Mouse (Mus musculus) bone marrow, adult 2 months (tissue): ENCODE results near the gene Klra1. TPM values are rescaled to one million over a fixed set of nuclear protein-coding genes. Genes with fewer than 3 reads are reported as not detected.
"Not testable (repeated sequence)": the region's sequence is repeated elsewhere in the genome, so short reads cannot be mapped to it uniquely, and the experiment has no call there.

Experiments used
- H3K27ac ChIP-seq: fragments of 200-500 bp; 2 replicates; pipeline ENCODE4 v1.5.1; 2012; ENCODE audit warnings: low read depth, mild to moderate bottlenecking, control low read depth, inconsistent platforms, low read length; ENCODE audit not compliant: control insufficient read depth, poor library complexity, insufficient read depth
- H3K4me1 ChIP-seq: fragments of 200-500 bp; 2 replicates; pipeline ENCODE4 v1.6.1; 2011; ENCODE audit warnings: low read length; ENCODE audit not compliant: control insufficient read depth, insufficient read depth
- H3K4me3 ChIP-seq: fragments of 200-500 bp; replicated peaks from 2 replicates; pipeline ENCODE3; 2011; ENCODE audit warnings: mild to moderate bottlenecking, low read depth, low read length, control low read depth; ENCODE audit not compliant: control insufficient read depth
- CTCF ChIP-seq: fragments of 200-500 bp; IDR thresholded peaks from 2 replicates; pipeline ENCODE4 v1.5.1; 2011; ENCODE audit warnings: low read length, control low read depth; ENCODE audit not compliant: control insufficient read depth, insufficient read depth
- POLR2A ChIP-seq: fragments of 200-500 bp; IDR thresholded peaks from 2 replicates; pipeline ENCODE4 v1.6.1; 2011; ENCODE audit warnings: low read depth, mild to moderate bottlenecking, control low read depth, low read length, borderline replicate concordance; ENCODE audit not compliant: control insufficient read depth
- WGBS: fragments of 180-500 bp; shearing (Covaris S2); methylation state at CpG from one replicate; pipeline ENCODE4 v1.1.7; 2018; 5-methylcytosine and 5-hydroxymethylcytosine counted together
- polyA plus RNA-seq: library from polyadenylated mRNA; stranded (reverse); fragments of >200 nt; gene quantifications from 2 replicates; pipeline ENCODE4 v1.2.4, GENCODE M21; 2011; ENCODE audit warnings: low replicate concordance; ENCODE audit not compliant: missing spikeins, insufficient read depth, insufficient read length

The Klra1 gene
- 0.65 and 3.3 TPM in 2 replicates for polyA plus RNA-seq

DNA sequence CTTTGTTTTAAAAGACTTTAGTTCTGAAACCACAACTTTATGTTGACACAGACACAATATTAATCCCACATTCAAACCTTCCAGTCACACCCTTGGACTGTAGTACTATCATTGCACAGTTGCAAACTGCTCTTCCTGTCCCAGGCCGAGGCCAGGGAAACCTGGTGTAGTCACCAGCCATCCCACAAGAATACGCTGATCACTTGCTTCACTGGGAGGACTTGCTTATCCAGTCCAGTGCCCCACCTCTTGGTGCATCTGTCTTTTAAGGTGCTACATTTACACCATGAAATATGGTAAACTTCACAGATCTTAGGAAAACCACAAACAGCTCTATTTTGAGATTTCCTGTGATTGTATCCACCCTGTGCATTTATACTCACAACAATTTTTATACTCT, at the start of gene Klra1:
TSS of gene Klra1 (minus strand) at position 125 of the 400 bp plus-strand sequence.
- 31% methylated on average over 2 of the region's 2 CpGs for WGBS
- TF ChIP-seq CTCF (no peak), POLR2A (no peak)
- no peak within 1 kb of the TSS for H3K27ac ChIP-seq
- H3K4me3 ChIP-seq, result no peak within 1 kb of the TSS
- H3K4me1 ChIP-seq, result no peaks in the 10 kb centered on the region

DNA sequence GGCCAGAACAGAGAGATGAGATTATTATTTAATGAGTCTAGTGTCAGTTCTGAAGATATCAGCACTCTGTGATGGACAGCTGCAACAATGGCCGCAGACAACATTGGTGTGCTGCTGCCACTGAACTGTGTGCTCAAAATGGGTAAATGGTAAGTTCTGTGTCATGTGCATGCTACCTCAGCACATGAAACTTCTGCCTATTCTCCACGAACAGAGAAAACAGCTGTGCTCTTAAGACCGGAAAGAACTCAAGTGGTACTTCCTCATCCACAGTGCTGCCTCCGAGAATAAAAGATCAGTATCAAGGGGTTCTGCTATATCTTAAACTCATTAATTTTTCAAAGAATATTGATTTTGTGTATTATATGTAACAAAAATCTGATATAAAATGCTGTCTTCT, 42.8 kb upstream of the Klra1 start:
- TF ChIP-seq CTCF, result no peak
- TF ChIP-seq POLR2A, result no peak
- H3K4me1 ChIP-seq, result no peaks in the 10 kb centered on the region
- H3K4me3 ChIP-seq, result no peak overlapping the region
- no peak overlapping the region for H3K27ac ChIP-seq
- WGBS, result 9% methylated on average over 4 of the region's 4 CpGs

DNA sequence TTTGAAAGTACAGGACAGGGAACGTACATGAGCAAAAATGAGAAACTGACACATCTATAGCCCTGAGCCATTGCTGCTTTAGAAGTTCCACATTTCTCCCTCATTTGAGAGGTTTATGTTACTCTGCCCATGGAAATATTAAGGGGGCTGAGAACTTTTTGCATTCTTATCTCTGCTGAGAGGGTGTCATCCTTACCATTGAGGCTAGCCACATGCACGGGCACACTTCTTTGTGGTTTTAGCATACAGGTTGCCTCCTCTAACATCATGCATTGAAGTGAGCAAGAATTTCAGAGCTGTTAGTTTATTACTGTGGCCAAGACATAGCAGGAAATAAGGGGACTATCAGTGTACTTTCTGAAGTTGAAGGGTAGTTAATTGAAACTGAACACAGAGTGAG, 32.5 kb upstream of the Klra1 start:
- no peaks in the 10 kb centered on the region for H3K4me1 ChIP-seq
- H3K4me3 ChIP-seq, result no peak overlapping the region
- no peak overlapping the region for H3K27ac ChIP-seq
- 36% methylated on average over 2 of the region's 2 CpGs for WGBS
- TF ChIP-seq POLR2A (no peak), CTCF (no peak)

DNA sequence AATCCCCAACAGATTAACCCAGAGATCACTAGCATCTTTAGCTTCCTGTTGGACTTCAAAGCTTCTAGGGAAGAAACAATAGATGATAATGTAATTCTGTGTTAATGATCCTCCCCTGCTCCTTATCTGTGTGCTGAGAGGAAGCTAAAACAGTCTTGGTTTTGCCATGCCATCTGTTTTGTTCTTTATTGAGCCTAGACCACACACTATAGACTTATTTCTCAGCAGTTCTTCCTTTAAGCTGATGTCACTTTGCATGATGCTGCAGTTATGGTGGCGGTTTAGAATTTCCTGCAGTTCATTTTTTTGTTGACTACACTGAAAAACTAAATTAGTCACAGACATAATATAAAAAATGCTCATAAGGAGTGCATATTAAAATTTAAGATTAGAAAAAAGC, 18.2 kb upstream of the Klra1 start:
- no peak overlapping the region for H3K27ac ChIP-seq
- H3K4me1 ChIP-seq, result no peaks in the 10 kb centered on the region
- H3K4me3 ChIP-seq, result no peak overlapping the region
- 15% methylated on average over 1 of the region's 1 CpGs for WGBS
- TF ChIP-seq POLR2A (no peak), CTCF (no peak)

DNA sequence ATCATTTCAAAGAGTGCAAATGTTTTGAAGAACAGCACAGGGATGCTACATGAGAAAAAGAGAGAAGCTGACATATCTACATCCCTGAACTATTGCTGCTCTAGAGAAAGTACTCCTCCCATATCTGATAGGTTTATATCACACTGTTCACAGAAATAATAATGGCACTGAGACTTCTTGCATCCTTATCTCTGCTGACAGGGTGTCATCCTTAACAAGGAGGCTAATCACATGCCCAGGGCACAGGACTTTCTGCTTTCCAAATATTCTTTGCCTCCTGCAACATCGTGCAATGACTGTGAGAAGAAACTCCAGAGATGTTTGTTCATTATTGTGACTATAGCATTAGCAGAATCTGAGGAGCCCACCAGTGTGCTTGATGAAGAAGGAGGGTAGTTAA, 871 bp downstream of the Klra1 start:
- Histone ChIP-seq H3K27ac (no peak overlapping the region), H3K4me1 (no peaks in the 10 kb centered on the region), H3K4me3 (no peak overlapping the region)
- WGBS, result 66% methylated on average over 1 of the region's 1 CpGs
- no peak for TF ChIP-seq CTCF
- no peak for TF ChIP-seq POLR2A

DNA sequence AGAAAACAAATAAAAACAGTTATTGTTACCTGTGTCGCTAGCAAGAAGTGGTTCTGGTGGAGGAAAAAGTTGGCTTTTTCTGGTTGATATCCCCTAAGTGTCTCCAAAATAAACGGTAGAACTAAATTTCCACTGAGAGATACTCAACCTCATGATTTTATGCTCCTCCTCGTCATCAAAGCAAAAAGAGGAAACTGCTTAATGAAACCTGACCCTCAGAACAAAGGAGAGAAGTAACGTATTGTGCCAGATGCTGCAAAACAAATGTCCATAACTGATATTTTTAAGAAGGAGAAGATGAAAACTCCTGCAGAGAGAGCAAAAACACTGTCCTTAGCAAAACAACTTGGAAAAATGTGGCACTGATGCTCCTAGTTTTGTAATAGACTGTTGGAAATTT, 4.3 kb downstream of the Klra1 start:
- TF ChIP-seq CTCF (no peak), POLR2A (no peak)
- Histone ChIP-seq H3K4me1 (no peaks in the 10 kb centered on the region), H3K27ac (no peak overlapping the region), H3K4me3 (no peak overlapping the region)
- 26% methylated on average over 4 of the region's 4 CpGs for WGBS

DNA sequence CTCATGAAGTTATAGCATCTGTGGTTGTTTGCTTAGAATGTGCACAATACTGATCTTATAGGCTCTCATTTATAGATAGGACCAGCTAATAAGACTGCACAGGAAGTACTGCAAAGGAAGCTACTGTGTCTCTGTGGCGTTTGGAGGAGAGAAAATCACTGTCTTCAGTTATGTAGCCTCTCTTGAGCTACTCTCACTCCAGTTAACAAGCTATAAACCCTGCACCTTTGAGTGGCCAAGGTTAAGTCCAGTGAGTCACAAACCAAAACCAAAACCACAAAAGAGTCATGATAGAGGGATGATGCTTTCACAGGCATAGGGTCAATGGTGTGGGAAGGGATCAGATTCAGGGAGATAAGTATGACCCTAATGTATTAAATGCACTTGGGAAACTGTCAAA, 41.3 kb downstream of the Klra1 start:
- H3K4me1 ChIP-seq, H3K4me3 ChIP-seq, H3K27ac ChIP-seq: not testable (repeated sequence)
- WGBS, result 28% methylated on average over 1 of the region's 1 CpGs

DNA sequence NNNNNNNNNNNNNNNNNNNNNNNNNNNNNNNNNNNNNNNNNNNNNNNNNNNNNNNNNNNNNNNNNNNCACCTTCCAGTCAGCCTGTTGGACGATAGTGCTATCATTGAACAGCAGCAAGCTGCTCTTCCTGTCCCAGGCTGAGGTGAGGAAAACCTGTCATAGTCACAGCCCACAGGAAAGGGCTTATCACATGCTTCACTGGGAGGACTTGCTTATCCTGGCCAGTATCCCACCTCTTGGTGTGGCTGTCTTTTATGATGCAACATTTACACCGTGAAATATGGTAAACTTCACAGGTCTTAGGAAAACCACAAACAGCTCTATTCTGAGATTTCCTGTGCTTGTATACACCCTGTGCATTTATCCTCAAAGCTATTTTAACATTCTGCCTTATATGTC, 44.7 kb downstream of the Klra1 start:
- 5% methylated on average over 2 of the region's 2 CpGs for WGBS
- H3K4me3 ChIP-seq, H3K27ac ChIP-seq, H3K4me1 ChIP-seq: not testable (repeated sequence)

DNA sequence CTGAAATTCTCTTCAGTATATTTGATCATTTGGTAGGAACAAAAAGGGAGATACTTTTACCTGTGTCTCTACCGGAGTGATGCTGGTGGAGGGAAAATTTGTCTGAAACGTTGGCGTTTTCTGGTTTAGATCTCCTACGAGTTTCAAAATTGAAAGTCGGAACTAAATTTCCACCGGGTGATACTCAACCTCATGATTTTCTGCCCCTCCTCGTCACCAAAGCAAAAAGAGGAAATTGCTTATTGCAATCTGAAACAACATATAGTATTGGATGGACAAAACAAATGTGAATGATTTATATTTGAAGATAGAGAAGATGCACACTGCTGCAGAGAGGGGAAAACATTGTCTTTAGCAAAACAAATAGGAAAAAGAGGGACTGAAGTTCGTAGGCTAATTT, 49.3 kb downstream of the Klra1 start, which contains the start of gene Klra3:
TSS of gene Klra3 (minus strand) at position 164 of the 400 bp plus-strand sequence.
- Histone ChIP-seq H3K4me1 (no peaks in the 10 kb centered on the region), H3K4me3 (no peak within 1 kb of the TSS), H3K27ac (no peak within 1 kb of the TSS)
- TF ChIP-seq CTCF, result no peak
- no peak for TF ChIP-seq POLR2A
- WGBS, result 60% methylated on average over 8 of the region's 8 CpGs

Other genes starting within 250 kb of the Klra1 start
- gene Klra9, start 193.8 kb downstream of the Klra1 start, polyA plus RNA-seq, result 3.0 and 4.9 TPM in 2 replicates
- 2.8 and 4.1 TPM in 2 replicates for gene Klra7, start 153.6 kb downstream of the Klra1 start, polyA plus RNA-seq
- gene Klra10, start 104.9 kb downstream of the Klra1 start, polyA plus RNA-seq, result not detected in 2 replicates
- 2.4 TPM in 1 of 2 replicates, not detected in the other for gene Klra3, start 49.3 kb downstream of the Klra1 start, polyA plus RNA-seq